Mouse (Mus musculus) liver, embryonic 14.5 days (tissue): ENCODE measurements around the gene Csrp1.

Experiments used
- CTCF ChIP-seq: IDR thresholded peaks from 2 replicates; pipeline ENCODE4 v1.5.1; 2016; ENCODE audit warnings: antibody characterized with exemption, low read depth, control low read depth
- EP300 ChIP-seq: IDR thresholded peaks from 2 replicates; pipeline ENCODE4 v1.6.1; 2016; ENCODE audit warnings: antibody characterized with exemption, low read depth

DNA sequence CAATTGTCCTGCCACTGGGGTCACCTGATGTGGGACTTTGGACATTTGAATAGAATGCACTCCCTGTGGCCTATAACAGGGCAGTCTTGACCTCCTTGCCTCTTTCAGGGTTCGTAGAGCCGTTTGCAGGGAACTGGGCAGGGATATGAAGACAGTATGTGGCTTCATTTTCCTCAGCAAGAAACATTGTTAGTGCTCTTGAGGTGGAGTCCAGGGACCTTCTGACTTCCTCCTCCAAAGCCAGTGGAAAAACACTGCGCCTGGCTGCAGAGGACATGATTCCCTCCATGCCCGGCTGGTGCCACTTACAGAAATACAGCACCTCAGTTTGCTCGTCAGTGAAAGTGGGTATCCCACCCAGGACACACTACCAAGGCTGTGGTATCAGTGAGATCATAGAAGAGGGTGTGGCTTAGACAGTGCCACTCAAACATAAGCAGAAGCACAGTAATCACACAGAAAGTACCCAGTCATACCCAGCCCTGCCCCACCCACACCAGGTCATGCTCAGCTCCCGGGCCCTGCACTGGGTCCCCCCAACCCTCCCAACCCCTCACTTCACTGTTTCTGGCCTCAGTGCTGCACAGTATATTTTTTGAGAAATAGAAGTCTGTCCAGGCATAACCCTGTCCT lies 29.0 kb upstream of the Csrp1 start:
- TF ChIP-seq CTCF (no peak), EP300 (no peak)
